Mouse (Mus musculus) midbrain, embryonic 10.5 days (tissue): ENCODE data around the gene Chd2. TPM values are rescaled to one million over a fixed set of nuclear protein-coding genes. Genes with fewer than 3 reads are reported as not detected.

Experiments used
- DNase-seq: peaks from one replicate; pipeline ENCODE4 v3.0.0-alpha.2; 2017; ENCODE audit warnings: low spot score
- H3K27ac ChIP-seq: fragments of 300-500 bp; sonication (generic); replicated peaks from 2 replicates; pipeline ENCODE4 v1.5.1; 2016; ENCODE audit warnings: mild to moderate bottlenecking
- H3K27me3 ChIP-seq: fragments of 300-500 bp; sonication (generic); 2 replicates; pipeline ENCODE4 v1.6.1; 2016; ENCODE audit warnings: low read depth, mild to moderate bottlenecking; ENCODE audit not compliant: poor library complexity, severe bottlenecking
- H3K36me3 ChIP-seq: fragments of 300-500 bp; sonication (generic); 2 replicates; pipeline ENCODE4 v1.6.1; 2016; ENCODE audit warnings: mild to moderate bottlenecking, moderate library complexity
- H3K4me1 ChIP-seq: fragments of 300-500 bp; sonication (generic); 2 replicates; pipeline ENCODE4 v1.6.1; 2016
- H3K4me3 ChIP-seq: fragments of 300-500 bp; sonication (generic); 2 replicates; pipeline ENCODE4 v1.5.1; 2016; ENCODE audit warnings: mild to moderate bottlenecking, moderate library complexity
- H3K9me3 ChIP-seq: fragments of 300-500 bp; sonication (generic); replicated peaks from 2 replicates; pipeline ENCODE4 v1.6.1; 2016; ENCODE audit warnings: mild to moderate bottlenecking
- WGBS: fragments of 180-500 bp; shearing (Covaris S2); methylation state at CpG from one replicate; pipeline ENCODE4 v1.1.7; 2016; 5-methylcytosine and 5-hydroxymethylcytosine counted together
- polyA plus RNA-seq: library from polyadenylated mRNA; unstranded; fragments of >200 nt; fragmentation: Nextera tagmentation; extraction: Ambion mirVana; gene quantifications from 2 replicates; pipeline ENCODE4 v1.2.1, GENCODE M21; 2016

The Chd2 gene
- polyA plus RNA-seq, 1 experiment from 2014 or later = 39.6 TPM

DNA sequence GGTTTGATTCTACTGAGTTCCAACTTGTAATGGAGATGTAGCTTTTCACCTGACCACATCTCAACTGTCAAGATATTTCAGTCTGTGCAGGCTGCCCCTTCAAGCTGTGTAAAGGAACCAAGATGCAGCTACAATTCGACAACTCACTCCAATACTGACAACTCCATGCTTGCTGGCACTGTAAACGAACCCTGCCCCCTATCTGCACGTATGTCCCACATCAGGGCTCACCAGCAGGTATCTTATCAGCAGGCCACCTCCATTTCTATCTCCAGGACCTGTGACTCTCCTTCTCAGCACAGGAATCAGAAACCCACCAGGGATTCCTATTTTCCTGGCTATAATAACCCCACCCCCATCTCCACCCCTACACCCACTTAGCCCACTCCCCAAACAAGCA lies 113.1 kb downstream of the Chd2 start:
- Histone ChIP-seq H3K9me3 (no peaks in the 10 kb centered on the region), H3K27ac (no peak overlapping the region), H3K36me3 (peaks cover 61% of the 10 kb centered on the region), H3K4me3 (no peak overlapping the region), H3K27me3 (no peaks in the 10 kb centered on the region), H3K4me1 (peaks cover 20% of the 10 kb centered on the region)
- DNase-seq = no peak
- 87% methylated on average over 3 of the region's 3 CpGs for WGBS

DNA sequence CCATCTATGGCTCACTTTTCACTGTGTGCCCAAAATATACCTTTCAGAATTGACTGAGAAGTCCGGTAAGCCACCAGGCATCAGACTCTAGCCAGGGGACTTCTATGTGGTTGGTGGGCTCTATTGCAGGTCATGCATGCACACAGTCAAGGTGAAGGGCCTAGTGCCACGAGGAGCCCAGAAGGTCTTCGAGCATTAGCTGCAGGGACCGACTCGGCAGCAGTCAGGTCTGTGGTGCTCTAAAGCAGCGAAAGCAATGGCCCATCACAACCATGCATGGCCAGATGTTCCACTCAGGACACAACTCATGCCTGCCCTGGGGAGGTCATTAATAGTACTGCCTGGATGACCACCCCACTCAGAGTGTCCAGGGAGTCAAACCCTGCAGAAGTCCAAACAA lies 113.8 kb downstream of the Chd2 start:
- Histone ChIP-seq H3K9me3 (no peaks in the 10 kb centered on the region), H3K4me1 (peaks cover 27% of the 10 kb centered on the region), H3K36me3 (peaks cover 54% of the 10 kb centered on the region), H3K27me3 (no peaks in the 10 kb centered on the region), H3K4me3 (no peak overlapping the region), H3K27ac (no peak overlapping the region)
- DNase-seq = no peak
- 97% methylated on average over 6 of the region's 6 CpGs for WGBS

DNA sequence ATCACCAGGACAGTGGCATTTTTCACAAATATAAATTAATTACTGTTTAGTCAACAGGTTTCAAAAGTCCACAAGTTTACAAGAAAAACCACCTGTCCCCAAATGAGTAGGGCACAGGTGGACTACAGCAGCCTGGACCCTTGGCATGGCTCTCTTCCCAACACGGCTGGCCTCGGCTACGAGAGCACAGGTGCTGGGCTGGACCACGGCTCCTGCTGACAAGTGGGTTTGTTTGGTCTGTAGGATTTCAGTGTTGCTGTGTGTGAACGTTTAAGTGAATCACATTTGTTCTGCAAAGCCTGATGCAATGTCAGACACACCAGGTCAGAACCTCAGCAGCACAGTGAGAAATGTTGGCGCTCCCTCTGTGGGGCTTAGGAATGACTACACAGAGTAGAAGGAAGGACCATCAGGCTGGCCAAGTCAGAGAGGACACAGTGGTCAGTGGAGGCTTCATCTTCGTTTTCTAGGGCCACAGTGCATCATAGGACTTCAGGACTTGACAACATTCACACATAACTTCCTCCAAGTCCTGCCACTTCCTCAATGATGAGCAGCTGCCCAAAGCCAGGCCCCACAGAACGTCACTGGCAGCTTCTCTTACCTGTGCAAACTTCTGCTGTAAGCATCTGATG lies 114.8 kb downstream of the Chd2 start:
- H3K4me1 ChIP-seq = peaks cover 35% of the 10 kb centered on the region
- H3K27ac ChIP-seq = no peak overlapping the region
- WGBS = 93% methylated on average over 8 of the region's 8 CpGs

DNA sequence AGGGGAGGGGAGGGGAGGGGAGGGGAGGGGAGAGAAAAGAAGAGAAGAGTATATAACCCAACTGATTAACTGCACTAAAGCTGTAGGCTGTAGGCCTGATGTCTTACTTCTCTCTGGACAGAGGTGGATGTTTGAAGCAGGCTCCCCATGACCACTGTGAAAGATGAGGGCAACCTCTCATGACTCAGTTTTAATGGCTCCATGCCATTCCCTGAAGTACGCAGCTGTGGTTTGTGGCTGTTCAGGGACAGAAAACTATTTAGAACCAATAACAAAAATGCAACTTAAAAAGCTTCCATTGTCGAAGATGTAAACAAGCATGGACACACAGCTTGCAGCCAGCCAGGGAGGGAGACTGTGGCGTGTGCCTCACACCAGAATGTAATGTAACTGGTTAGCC lies 115.4 kb downstream of the Chd2 start:
- no peak overlapping the region for H3K4me3 ChIP-seq
- no peaks in the 10 kb centered on the region for H3K9me3 ChIP-seq
- no peak for DNase-seq
- no peak overlapping the region for H3K27ac ChIP-seq
- peaks cover 41% of the 10 kb centered on the region for H3K4me1 ChIP-seq
- 90% methylated on average over 3 of the region's 3 CpGs for WGBS
- no peaks in the 10 kb centered on the region for H3K27me3 ChIP-seq
- H3K36me3 ChIP-seq = peaks cover 50% of the 10 kb centered on the region

More for the DNA sequence above, 114.8 kb downstream of the Chd2 start:
- Histone ChIP-seq H3K9me3 (no peaks in the 10 kb centered on the region), H3K36me3 (peaks cover 50% of the 10 kb centered on the region), H3K4me3 (no peak overlapping the region), H3K27me3 (no peaks in the 10 kb centered on the region)
- no peak for DNase-seq

DNA sequence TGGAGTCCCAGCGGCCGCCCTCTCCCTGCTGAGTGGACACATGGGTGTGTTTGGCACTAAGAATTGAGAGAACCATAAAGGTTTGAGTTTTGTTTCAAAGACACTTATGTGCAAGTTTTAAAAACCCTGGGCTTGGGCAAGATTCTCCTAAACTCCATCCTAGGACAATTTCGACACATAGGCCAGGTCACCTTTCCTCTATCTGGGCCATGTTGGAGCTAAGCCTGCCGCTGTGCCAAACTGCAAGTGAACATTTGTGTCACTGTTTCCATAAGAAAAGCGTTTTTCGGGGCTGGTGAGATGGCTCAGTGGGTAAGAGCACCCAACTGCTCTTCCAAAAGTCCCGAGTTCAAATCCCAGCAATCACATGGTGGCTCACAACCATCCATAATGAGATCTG lies 116.2 kb downstream of the Chd2 start:
- Histone ChIP-seq H3K9me3 (no peaks in the 10 kb centered on the region), H3K27ac (peak overlapping the region; percentile 79), H3K27me3 (no peaks in the 10 kb centered on the region), H3K4me3 (no peak overlapping the region), H3K4me1 (peaks cover 49% of the 10 kb centered on the region), H3K36me3 (peaks cover 55% of the 10 kb centered on the region)
- DNase-seq = no peak
- WGBS = 91% methylated on average over 7 of the region's 7 CpGs

DNA sequence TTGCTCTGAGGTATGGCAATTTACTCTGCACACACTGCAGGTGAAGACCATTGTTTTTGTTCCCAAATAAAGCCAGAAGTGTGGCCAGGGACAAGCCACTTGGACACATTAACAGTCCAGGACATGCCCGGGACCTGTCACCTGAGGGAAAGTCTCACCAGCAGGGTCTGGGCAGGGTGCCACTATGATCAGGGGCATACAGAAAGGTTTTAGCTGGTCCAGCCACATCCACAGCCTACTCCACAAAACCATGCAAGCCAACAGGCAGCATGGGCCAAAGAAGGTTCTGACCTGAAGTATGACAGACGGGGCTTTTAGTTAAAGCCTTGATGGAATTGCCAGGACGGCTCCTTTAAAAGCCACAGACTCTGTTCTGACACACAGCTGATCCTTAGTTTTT lies 116.9 kb downstream of the Chd2 start:
- Histone ChIP-seq H3K4me3 (no peak overlapping the region), H3K4me1 (peaks cover 56% of the 10 kb centered on the region), H3K9me3 (no peaks in the 10 kb centered on the region), H3K27ac (peak overlapping the region; percentile 79), H3K27me3 (no peaks in the 10 kb centered on the region), H3K36me3 (peaks cover 55% of the 10 kb centered on the region)
- WGBS = 74% methylated on average over 3 of the region's 3 CpGs
- DNase-seq = no peak

DNA sequence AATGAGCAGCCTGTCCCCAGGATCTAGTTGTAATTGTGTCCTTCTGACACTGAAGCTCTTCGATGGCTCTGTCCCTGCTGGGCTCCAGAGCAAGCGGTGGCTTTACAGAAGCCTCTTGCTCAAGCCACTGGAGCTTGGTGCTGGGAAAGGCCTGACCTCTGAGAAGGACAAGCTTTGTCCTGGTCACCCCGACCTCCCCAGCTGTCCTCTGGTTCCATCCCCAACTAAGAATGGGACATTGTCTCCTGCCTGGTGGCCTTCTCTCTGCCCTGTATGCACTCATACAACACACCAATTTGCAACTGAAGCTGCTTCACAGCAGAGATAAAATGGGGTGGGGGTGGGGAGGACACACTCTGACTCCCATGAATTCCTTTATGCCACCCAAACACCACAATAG lies 117.4 kb downstream of the Chd2 start:
- Histone ChIP-seq H3K4me1 (peaks cover 61% of the 10 kb centered on the region), H3K36me3 (peaks cover 55% of the 10 kb centered on the region), H3K9me3 (no peaks in the 10 kb centered on the region), H3K27me3 (no peaks in the 10 kb centered on the region), H3K4me3 (no peak overlapping the region), H3K27ac (peak overlapping the region; percentile 79)
- WGBS = 36% methylated on average over 3 of the region's 3 CpGs
- DNase-seq = peak; percentile 51

DNA sequence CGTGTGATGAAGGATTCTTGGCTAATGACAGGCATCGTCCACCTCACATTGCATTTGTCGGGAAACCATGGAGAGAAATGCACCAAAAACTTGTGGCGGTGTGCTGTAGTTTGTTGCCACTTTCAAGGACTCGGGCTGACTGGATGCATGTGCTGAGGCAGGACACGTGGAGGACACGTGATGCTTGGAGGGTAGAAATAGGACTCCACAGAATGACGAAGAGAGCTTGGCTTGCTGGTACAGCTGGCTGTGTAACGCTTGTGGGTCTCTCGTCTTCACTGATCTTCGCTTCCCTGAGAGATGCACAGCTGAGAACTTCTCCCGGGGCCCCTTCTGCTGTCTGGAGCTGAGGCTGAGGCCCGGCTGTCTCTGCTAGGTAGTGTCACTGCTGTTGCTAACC lies 118.4 kb downstream of the Chd2 start:
- H3K4me1 ChIP-seq = peaks cover 71% of the 10 kb centered on the region
- H3K4me3 ChIP-seq = no peak overlapping the region
- no peak for DNase-seq
- 80% methylated on average over 13 of the region's 13 CpGs for WGBS
- H3K9me3 ChIP-seq = no peaks in the 10 kb centered on the region
- H3K27ac ChIP-seq = peak overlapping the region; percentile 79
- no peaks in the 10 kb centered on the region for H3K27me3 ChIP-seq
- peaks cover 55% of the 10 kb centered on the region for H3K36me3 ChIP-seq

DNA sequence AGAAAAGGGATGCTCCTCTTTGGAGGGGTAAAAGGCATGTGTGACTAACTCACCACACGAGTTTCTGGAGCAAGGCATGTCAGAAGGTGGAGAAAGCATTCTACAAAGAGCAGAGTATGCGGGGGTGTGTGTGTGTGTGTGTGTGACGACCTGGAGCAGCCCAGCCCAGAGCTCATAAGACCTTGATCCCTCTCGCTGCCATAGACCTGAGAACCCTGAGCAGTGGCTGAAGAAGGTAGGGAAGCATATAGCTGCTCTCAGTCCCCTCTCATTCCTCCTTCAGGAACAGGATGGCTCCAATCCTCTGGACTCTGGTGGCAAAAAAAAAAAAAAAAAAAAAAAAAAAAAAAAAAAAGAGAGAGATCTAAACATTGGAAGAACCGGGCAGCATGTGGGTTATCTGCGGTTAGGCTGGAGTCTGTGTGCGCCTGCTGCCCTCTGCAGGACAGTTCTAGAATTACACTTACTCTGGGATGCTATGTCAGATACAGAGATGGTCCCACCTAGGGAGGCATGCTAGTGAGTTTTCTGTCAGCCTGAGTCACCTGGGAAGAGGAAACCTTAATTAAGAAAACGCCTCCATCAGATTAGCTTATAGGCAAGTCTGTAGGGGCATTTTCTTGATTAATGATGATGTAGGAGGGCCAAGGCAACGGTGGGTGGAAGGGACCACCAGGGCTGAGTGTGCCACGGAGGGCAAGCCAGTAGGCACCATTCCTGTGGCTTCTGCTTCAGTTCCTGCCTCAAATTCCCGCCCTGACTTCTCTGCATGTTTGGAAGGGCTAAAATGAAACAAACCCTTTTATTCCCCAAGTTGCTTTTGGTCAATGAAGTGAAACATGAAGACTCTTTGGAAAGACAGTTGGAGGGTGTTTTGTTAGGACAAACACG lies 119.2 kb downstream of the Chd2 start:
- Histone ChIP-seq H3K4me3 (no peak overlapping the region), H3K36me3 (peaks cover 55% of the 10 kb centered on the region), H3K9me3 (no peaks in the 10 kb centered on the region), H3K27ac (peak overlapping the region; percentile 79; the same call in 1 of the 2 replicates), H3K27me3 (no peaks in the 10 kb centered on the region), H3K4me1 (peaks cover 79% of the 10 kb centered on the region)
- WGBS = 32% methylated on average over 12 of the region's 12 CpGs
- peak; percentile 78 for DNase-seq

DNA sequence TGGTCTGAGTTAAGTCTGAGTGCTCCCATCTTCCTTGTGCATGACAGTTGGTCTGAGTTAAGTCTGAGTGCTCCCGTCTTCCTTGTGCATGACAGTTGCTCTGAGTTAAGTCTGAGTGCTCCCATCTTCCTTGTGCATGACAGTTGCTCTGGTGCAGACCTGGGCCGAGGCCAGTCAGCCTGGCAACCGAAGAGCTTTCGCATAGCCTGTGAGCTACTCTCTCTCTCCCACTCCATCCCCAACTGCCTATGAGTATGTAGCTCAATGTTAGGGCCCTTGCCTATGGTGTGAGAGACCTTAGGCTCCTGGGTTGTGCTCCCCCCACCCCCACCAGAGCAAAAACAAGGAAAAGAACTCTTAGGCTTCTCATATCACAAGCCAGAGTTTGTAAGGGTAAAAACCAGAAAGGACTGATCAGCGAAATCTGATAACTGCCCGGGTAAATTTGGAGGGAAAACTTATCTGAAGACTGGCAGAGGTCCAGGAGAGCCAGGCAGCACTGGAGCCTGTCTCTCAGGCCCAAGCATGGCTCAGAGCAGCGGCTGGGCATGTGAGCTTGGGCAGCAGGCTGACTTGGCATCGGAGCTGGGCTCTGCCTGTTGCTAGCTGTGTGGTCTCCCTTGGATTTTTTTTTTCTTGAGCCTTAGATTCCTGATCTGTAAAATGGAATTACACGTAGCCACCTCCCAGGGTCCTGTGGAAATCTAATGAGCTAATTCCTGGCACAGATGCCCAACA lies 120.2 kb downstream of the Chd2 start:
- peaks cover 56% of the 10 kb centered on the region for H3K36me3 ChIP-seq
- 71% methylated on average over 9 of the region's 9 CpGs for WGBS
- H3K9me3 ChIP-seq = no peaks in the 10 kb centered on the region
- peaks cover 86% of the 10 kb centered on the region for H3K4me1 ChIP-seq
- no peak for DNase-seq
- no peak overlapping the region for H3K4me3 ChIP-seq
- peak overlapping the region; percentile 69 for H3K27ac ChIP-seq
- H3K27me3 ChIP-seq = no peaks in the 10 kb centered on the region

DNA sequence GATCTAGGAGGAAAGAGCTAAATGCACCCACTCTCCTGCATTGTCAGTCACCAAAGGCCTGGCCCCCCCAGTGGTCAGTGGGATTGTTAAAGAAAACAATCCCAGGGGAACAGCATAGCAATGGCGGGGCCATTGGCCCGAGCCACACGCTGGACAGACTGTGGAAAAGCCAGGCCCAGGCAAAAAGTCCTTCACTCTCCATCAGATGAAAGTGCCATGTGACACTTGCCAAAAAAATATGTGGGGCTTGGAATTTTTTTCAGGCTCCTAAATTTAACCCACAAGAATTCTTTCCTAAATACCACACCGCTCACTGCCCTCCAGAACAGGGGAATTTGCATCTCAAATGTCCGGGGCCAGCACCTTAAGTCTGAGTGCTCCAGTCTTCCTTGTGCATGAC lies 120.8 kb downstream of the Chd2 start:
- Histone ChIP-seq H3K27me3 (no peaks in the 10 kb centered on the region), H3K27ac (peak overlapping the region; percentile 62), H3K4me1 (peaks cover 93% of the 10 kb centered on the region), H3K4me3 (no peak overlapping the region), H3K9me3 (no peaks in the 10 kb centered on the region), H3K36me3 (peaks cover 62% of the 10 kb centered on the region)
- no peak for DNase-seq
- 48% methylated on average over 5 of the region's 5 CpGs for WGBS

DNA sequence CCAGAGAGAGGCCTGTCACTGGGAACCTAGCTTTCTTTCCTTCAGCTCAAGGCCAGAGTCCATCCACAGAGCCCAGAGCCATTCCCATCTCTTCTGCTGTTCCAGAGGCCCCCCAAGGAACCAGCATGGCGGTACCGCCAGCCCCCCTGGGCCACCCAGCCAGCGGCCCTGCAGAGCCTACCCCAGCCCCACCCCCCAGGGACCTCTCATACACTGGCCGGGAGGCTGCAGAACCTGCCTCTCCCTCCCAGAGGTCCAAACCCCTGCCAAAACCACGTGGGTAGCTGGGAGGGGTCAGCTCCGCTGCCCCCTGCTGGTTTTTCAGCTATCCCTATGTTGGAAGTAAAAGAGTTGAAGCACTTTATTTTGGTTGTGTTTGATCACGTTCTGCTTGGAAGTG lies 122.3 kb downstream of the Chd2 start:
- Histone ChIP-seq H3K9me3 (no peaks in the 10 kb centered on the region), H3K4me1 (peaks cover 93% of the 10 kb centered on the region), H3K4me3 (no peak overlapping the region), H3K27me3 (no peaks in the 10 kb centered on the region), H3K36me3 (peaks cover 74% of the 10 kb centered on the region), H3K27ac (peak overlapping the region; percentile 42)
- no peak for DNase-seq
- 40% methylated on average over 7 of the region's 7 CpGs for WGBS
